Mouse (Mus musculus): ENCODE data around the gene Snx3. TPM values are rescaled to one million over a fixed set of nuclear protein-coding genes. Genes with fewer than 3 reads are reported as not detected.

The Snx3 gene
- polyA plus RNA-seq (2015; fragmentation: Nextera tagmentation; extraction: Ambion mirVana) = 294 and 318 TPM in 2 replicates

DNA sequence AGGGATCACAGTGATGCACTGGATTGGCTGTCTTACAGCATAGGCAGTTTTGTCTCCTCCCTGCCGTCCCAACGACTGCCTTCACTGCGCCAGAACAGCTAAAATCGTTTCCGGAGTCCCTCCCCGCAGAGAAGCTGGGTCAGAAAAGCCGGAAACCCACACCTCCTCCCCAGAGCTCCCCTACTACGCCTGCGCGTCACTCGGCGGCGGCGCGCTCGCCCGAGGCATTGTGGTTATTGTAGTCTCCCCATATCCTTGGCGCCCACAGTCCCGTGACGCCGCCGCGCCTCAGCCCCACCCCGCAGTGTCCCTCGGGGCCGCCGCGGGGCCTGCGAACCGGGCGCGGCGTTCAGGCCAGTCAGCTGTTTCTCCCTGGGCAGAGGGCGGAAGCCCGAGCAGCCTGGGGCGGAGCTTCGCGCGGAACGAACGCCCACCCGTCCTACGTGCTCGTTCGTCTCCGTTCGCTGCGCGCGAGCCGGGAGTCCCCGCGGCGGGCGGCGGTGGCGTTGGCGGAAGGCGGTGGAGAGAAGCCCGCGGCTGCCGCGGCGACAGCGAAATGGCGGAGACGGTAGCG, at the start of gene Snx3:
Gene Snx3 (plus strand): TSS at position 256 of the 574 bp plus-strand sequence.
- peaks cover 63% of the 10 kb centered on the region for H3K4me1 ChIP-seq (replicated peaks)
- H3K36me3 ChIP-seq = peaks cover 9% of the 10 kb centered on the region; the same call in 1 of the 2 replicates
- peak within 1 kb of the TSS; percentile 99 for H3K9ac ChIP-seq
- H3K27me3 ChIP-seq = no peaks in the 10 kb centered on the region
- peak within 1 kb of the TSS; percentile 99 for H3K27ac ChIP-seq
- no peaks in the 10 kb centered on the region for H3K9me3 ChIP-seq (replicated peaks)
- DNase-seq (peak; percentile 99), ATAC-seq (ENCODE audit: low read depth) (peak; percentile 97)
- WGBS (ENCODE audit: insufficient replicate concordance) = under 1% methylated on average over 65 of the region's 68 CpGs
- peak within 1 kb of the TSS; percentile 94 for H3K4me3 ChIP-seq (replicated peaks)
- peak within 1 kb of the TSS; percentile 77 for H3K4me2 ChIP-seq

DNA sequence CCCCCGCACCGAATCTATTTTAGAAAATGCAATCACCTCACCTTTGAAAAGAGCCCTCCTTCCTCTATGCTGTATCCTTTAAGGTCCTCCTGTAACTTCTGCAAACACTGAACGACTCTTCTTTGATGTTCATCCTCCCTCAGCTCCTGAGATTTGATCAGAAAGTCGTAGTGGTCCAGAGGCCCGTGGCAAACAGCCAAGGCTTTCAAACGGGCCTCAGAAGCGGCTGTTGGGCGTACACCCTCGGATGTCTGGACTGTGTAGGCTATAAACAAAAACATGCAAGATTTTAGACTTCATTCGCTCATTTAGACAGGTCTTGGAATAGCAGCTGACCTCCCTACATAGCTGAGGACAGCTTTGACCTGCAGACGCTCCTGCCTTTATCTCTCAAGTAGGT, 47.6 kb upstream of the Snx3 start:
- Histone ChIP-seq H3K4me2 (no peak overlapping the region), H3K27ac (no peak overlapping the region), H3K36me3 (peaks cover 4% of the 10 kb centered on the region; the same call in 1 of the 2 replicates), H3K27me3 (no peaks in the 10 kb centered on the region), H3K4me1 (replicated peaks) (no peaks in the 10 kb centered on the region), H3K9me3 (replicated peaks) (no peaks in the 10 kb centered on the region), H3K9ac (no peak overlapping the region), H3K4me3 (replicated peaks) (no peak overlapping the region)
- ATAC-seq (ENCODE audit: low read depth) (no peak), DNase-seq (no peak)
- 77% methylated on average over 11 of the region's 11 CpGs for WGBS (ENCODE audit: insufficient replicate concordance)

DNA sequence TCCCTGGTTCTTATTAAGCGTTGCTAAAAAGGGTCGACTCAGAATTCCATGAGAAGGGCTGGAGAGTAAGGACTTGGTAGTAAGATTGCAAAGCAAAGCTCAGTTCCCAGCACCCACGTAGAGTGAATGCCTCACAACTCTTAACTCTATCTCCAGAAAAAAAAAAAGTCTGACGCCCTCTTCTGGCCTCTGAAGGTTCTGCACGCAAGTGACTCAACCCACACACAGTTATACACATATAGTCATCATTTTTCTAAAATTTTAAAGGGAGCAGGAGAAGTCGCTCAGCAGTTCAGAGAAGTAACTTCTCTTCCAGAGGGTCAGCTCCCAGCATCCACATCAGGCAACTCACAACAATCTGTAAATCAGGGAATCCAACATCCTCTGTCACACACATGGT, 47.1 kb upstream of the Snx3 start:
- H3K4me1 ChIP-seq (replicated peaks) = no peaks in the 10 kb centered on the region
- no peak overlapping the region for H3K4me2 ChIP-seq
- H3K27me3 ChIP-seq = no peaks in the 10 kb centered on the region
- peaks cover 9% of the 10 kb centered on the region; the same call in 1 of the 2 replicates for H3K36me3 ChIP-seq
- no peak overlapping the region for H3K27ac ChIP-seq
- no peak overlapping the region for H3K9ac ChIP-seq
- no peak for ATAC-seq (ENCODE audit: low read depth)
- no peaks in the 10 kb centered on the region for H3K9me3 ChIP-seq (replicated peaks)
- H3K4me3 ChIP-seq (replicated peaks) = no peak overlapping the region
- WGBS (ENCODE audit: insufficient replicate concordance) = 82% methylated on average over 6 of the region's 6 CpGs
- DNase-seq = no peak

DNA sequence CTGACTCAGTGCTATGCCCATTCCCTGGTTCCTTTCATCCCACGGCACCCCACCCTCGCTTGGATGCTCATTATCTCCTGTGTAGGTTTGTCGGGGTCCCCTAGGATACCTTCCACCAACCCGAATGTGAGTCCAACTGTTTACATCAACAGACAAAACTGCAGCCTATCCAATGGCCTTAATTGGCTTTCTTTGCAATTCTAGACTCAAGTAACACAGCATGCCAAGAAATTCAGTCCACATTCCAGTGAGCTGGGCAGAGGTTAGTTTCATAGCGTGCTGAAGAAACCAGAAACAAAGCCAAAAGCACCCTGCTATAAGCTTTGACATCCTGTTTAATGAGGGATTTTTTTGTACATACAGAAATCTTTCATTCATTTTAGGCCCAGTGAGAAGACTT, 45.8 kb upstream of the Snx3 start:
- H3K4me2 ChIP-seq = no peak overlapping the region
- DNase-seq (no peak), ATAC-seq (ENCODE audit: low read depth) (no peak)
- peaks cover 11% of the 10 kb centered on the region; the same call in 1 of the 2 replicates for H3K36me3 ChIP-seq
- no peak overlapping the region for H3K9ac ChIP-seq
- no peak overlapping the region for H3K4me3 ChIP-seq (replicated peaks)
- WGBS (ENCODE audit: insufficient replicate concordance) = 77% methylated on average over 5 of the region's 5 CpGs
- no peaks in the 10 kb centered on the region for H3K4me1 ChIP-seq (replicated peaks)
- H3K9me3 ChIP-seq (replicated peaks) = no peaks in the 10 kb centered on the region
- H3K27me3 ChIP-seq = no peaks in the 10 kb centered on the region
- no peak overlapping the region for H3K27ac ChIP-seq

DNA sequence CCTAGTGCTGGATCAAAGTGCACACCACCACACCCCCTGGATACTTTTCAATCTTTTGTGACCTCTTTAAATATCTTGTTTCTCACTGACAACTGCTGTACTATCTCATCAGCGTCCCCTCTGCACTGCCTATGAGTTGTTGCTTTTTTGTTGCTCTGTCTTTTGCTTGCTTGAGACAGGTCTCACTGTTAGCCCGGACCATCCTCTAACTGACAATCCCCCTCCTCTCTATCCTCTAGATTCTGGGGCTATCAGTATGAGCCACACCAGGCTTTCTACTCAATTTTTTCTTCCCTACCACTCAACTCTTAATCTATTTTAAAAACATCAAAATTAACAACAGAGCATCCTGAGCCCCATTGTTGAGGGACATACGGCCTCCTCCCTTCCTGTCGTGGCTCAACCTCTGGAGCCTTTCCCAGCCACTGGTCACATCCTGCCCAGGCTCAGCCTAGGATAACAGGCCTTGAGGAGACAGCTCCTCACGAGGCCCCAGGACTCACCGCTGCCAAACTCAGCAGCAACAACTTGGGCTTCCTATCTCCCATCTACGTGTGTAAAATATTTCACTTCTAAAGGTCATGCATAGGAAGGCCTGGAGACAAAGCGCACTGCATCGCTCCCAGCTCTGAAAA, 44.2 kb upstream of the Snx3 start:
- H3K27me3 ChIP-seq = no peaks in the 10 kb centered on the region
- H3K4me1 ChIP-seq (replicated peaks) = no peaks in the 10 kb centered on the region
- no peak overlapping the region for H3K4me3 ChIP-seq (replicated peaks)
- WGBS (ENCODE audit: insufficient replicate concordance) = 53% methylated on average over 9 of the region's 9 CpGs
- H3K36me3 ChIP-seq = peaks cover 11% of the 10 kb centered on the region; the same call in 1 of the 2 replicates
- H3K27ac ChIP-seq = no peak overlapping the region
- no peaks in the 10 kb centered on the region for H3K9me3 ChIP-seq (replicated peaks)
- no peak overlapping the region for H3K9ac ChIP-seq
- no peak for DNase-seq
- H3K4me2 ChIP-seq = no peak overlapping the region
- no peak for ATAC-seq (ENCODE audit: low read depth)

DNA sequence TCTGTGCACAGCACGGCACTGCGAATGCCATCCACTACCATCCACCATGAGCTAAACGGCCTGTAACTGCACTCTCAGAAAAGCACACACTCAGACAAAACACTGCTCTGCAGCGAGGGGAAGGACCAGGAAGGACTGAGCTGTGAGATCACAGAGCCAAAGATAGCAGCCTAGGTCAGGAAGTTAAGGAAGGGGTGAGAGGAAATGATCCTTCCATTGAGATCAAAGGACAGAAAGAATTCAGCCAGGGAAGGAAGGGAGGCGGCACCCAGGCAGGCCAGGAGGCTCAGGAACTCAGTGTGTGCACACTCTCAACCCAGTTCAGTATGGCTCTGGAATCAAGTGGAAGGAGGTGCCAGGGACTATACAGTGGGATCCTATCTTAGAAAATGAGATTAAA, 37.6 kb upstream of the Snx3 start:
- Histone ChIP-seq H3K4me2 (no peak overlapping the region), H3K4me3 (replicated peaks) (no peak overlapping the region), H3K27ac (no peak overlapping the region; the same call in 1 of the 2 replicates), H3K9me3 (replicated peaks) (no peaks in the 10 kb centered on the region), H3K9ac (no peak overlapping the region), H3K36me3 (0 out of 2 replicates have a peak, but pooled peaks cover 7% of the 10 kb centered on the region), H3K4me1 (replicated peaks) (peaks cover 17% of the 10 kb centered on the region), H3K27me3 (no peaks in the 10 kb centered on the region)
- 38% methylated on average over 5 of the region's 5 CpGs for WGBS (ENCODE audit: insufficient replicate concordance)
- ATAC-seq (ENCODE audit: low read depth) (no peak), DNase-seq (no peak)

DNA sequence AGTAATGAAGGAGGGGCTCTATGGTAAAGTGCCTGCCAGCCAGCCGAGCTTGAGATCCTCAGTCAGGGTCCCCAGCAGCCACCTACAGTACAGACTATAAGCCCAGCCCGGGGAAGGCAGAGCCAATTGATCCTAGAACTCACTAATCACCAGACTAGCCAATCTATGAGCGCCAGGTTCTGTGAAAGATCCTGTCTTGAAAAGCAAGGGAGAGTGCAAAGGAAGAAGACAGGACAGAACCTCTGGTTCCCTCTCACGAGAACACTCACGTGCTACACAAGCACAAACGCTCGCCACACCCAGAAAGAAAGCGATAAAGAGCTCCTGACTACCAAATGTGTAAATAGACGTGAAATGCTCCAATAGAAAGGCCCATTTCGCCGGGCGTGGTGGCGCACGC, 37.0 kb upstream of the Snx3 start:
- Histone ChIP-seq H3K4me3 (replicated peaks) (no peak overlapping the region), H3K27me3 (no peaks in the 10 kb centered on the region), H3K9me3 (replicated peaks) (no peaks in the 10 kb centered on the region), H3K27ac (no peak overlapping the region), H3K36me3 (0 out of 2 replicates have a peak, but pooled peaks cover under 1% of the 10 kb centered on the region), H3K4me2 (no peak overlapping the region), H3K4me1 (replicated peaks) (peaks cover 17% of the 10 kb centered on the region), H3K9ac (no peak overlapping the region)
- WGBS (ENCODE audit: insufficient replicate concordance) = 61% methylated on average over 14 of the region's 14 CpGs
- DNase-seq (no peak), ATAC-seq (ENCODE audit: low read depth) (no peak)

DNA sequence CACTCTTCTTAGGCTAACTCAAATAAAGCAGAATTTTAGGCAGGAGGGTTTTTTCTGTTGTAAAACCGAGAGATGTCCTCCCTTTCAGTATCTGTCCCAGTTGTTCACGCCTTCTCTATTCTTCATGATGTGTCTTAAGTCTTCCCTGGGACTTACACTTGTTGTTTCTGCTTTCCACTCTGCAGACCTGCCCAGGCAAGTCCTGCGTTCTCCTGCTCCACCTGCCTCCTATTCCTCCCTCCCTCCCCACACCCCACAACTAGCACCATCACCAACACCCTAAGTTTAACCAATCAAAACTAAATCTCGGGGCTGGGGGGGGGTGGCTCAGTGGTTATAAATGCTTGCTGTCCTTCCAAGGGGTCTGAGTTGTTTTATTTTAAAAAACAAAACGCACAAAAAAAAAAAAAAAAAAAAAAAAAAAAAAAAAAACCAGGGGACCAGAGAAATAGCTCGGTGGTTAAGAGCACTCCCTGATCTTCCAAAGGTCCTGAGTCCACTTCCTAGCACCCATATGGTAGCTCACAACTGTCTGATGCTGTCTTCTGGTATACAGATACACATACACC, 26.8 kb upstream of the Snx3 start:
- Histone ChIP-seq H3K4me3 (replicated peaks) (no peak overlapping the region), H3K36me3 (peaks cover 9% of the 10 kb centered on the region), H3K27me3 (no peaks in the 10 kb centered on the region), H3K4me1 (replicated peaks) (peaks cover 36% of the 10 kb centered on the region), H3K4me2 (no peak overlapping the region), H3K9me3 (replicated peaks) (no peaks in the 10 kb centered on the region; the same call in 1 of the 2 replicates), H3K27ac (no peak overlapping the region), H3K9ac (no peak overlapping the region)
- DNase-seq (no peak), ATAC-seq (ENCODE audit: low read depth) (no peak)
- WGBS (ENCODE audit: insufficient replicate concordance) = 71% methylated on average over 6 of the region's 6 CpGs

DNA sequence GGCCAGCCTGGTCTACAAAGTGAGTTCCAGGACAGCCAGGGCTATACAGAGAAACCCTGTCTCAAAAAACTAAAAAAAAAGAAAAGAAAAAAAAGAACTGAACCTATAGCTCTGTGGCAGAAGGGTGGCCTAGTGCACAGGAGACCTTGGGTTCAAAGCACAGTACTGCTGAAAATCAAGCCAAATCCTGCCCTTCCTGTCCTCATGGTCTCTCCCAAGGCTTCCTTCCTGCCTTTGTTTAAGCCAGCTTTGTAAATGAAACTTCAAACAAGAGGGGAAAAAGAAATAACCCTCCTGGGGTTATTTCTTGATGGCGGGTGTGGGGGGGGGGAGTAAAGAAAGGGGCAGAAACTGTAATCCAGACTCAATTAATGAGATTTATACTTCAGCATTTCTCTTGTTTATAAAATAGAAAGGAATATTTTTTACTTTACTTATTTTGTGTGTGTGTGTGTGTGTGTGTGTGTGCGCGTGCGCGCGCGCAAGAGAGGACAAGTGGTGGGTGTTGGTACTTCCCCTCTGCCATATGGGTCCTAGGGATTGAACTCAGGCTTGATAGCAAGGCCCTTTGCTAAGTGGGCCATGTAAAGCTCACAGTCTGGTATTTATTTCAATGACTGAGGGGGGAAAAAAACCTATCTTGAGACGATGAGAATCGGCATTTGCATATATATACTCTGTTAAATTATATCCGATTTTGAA, 24.9 kb upstream of the Snx3 start:
- H3K27ac ChIP-seq = no peak overlapping the region

DNA sequence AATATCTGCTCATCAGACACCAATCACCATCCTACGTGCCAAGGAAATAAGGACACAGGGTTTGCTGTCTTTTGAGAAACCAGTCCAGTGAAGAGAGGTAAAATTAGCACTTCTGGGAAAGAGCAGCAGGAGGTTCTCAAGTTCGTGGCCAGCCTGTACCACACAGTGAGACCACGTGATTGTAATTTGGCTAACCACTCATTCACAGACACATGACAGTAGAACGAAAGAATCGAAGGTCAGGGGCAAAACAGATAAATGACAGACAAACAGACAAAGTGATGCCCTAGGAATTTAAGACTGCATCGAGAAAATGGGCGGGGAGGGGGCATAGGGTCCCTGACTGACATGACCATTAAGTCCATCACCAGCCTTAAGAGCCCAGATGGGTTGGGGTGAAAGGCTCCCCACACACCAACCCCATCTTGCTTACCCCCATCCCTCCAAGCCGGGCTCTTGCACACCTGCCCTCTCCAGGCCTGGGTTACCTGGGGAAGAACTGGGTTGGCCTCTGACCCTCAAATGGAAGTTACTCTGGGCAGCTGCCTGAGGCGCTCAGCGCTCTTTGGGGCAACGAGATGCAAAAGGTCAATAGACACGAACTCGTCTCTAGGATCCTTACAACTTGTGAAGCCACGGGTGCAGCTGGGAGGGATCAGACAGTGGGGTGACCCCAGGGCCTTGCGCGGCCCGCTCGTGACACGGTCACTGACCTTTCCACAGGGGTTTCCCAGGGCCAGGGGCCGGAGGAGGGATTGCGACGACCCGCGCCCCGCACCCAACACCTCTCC, 24.1 kb upstream of the Snx3 start:
- no peaks in the 10 kb centered on the region for H3K36me3 ChIP-seq
- ATAC-seq (ENCODE audit: low read depth) = peak; percentile 18; the same call in 1 of the 2 replicates
- 7% methylated on average over 25 of the region's 25 CpGs for WGBS (ENCODE audit: insufficient replicate concordance)
- peak overlapping the region; percentile 97 for H3K27ac ChIP-seq
- peak overlapping the region; percentile 92 for H3K9ac ChIP-seq
- no peaks in the 10 kb centered on the region for H3K27me3 ChIP-seq
- H3K4me3 ChIP-seq (replicated peaks) = peak overlapping the region; percentile 84
- no peak for DNase-seq
- peaks cover 62% of the 10 kb centered on the region for H3K4me1 ChIP-seq (replicated peaks)
- H3K4me2 ChIP-seq = peak overlapping the region; percentile 91
- no peaks in the 10 kb centered on the region; the same call in 1 of the 2 replicates for H3K9me3 ChIP-seq (replicated peaks)

More for the DNA sequence above, 24.9 kb upstream of the Snx3 start:
- no peaks in the 10 kb centered on the region for H3K27me3 ChIP-seq
- H3K4me2 ChIP-seq = peak overlapping the region; percentile 91
- H3K9ac ChIP-seq = no peak overlapping the region
- peak overlapping the region; percentile 84; the same call in 1 of the 2 replicates for H3K4me3 ChIP-seq (replicated peaks)
- H3K36me3 ChIP-seq = peaks cover 4% of the 10 kb centered on the region
- ATAC-seq (ENCODE audit: low read depth) (no peak), DNase-seq (no peak)
- 88% methylated on average over 10 of the region's 10 CpGs for WGBS (ENCODE audit: insufficient replicate concordance)
- H3K4me1 ChIP-seq (replicated peaks) = peaks cover 54% of the 10 kb centered on the region
- no peaks in the 10 kb centered on the region; the same call in 1 of the 2 replicates for H3K9me3 ChIP-seq (replicated peaks)

Measured in liver, embryonic 13.5 days (tissue).